Mouse (Mus musculus): ENCODE results near the gene Noa1. TPM values are rescaled to one million over a fixed set of nuclear protein-coding genes. Genes with fewer than 3 reads are reported as not detected.

The Noa1 gene
- polyA plus RNA-seq, 1 experiment from 2014 or later, result 29.2 TPM

GRCm38 (mm10) chr5:77266886-77267401, 42.9 kb downstream of the Noa1 start:
- H3K27me3 ChIP-seq (ENCODE audit: control insufficient read depth, insufficient read depth, low read length), result no peaks in the 10 kb centered on the region
- peak overlapping the region; percentile 58 for H3K4me2 ChIP-seq (ENCODE audit: low read depth, low read length)
- DNase-seq (ENCODE audit: low spot score) (peak; percentile 52), ATAC-seq (replicated peaks; ENCODE audit: insufficient number of reproducible peaks, low FRiP score, low TSS enrichment, low read depth) (no peak)
- peak overlapping the region; percentile 96 for H3K9ac ChIP-seq (replicated peaks; ENCODE audit: low read length)
- peak overlapping the region; percentile 100 for H3K4me3 ChIP-seq (ENCODE audit: low read depth, low read length)
- H3K4me1 ChIP-seq (ENCODE audit: control insufficient read depth, insufficient read depth, low read length), result no peaks in the 10 kb centered on the region
- H3K36me3 ChIP-seq (replicated peaks; ENCODE audit: control insufficient read depth, insufficient read depth, low read depth, low read length), result peaks cover 4% of the 10 kb centered on the region
- under 1% methylated on average over 11 of the region's 11 CpGs for WGBS
- no peaks in the 10 kb centered on the region for H3K9me3 ChIP-seq (replicated peaks; ENCODE audit: control insufficient read depth, low read length)
- H3K27ac ChIP-seq (replicated peaks; ENCODE audit: low read depth, low read length), result peak overlapping the region; percentile 97

GRCm38 (mm10) chr5:77266066-77266885, 43.6 kb downstream of the Noa1 start:
- H3K4me3 ChIP-seq (ENCODE audit: low read depth, low read length), result peak overlapping the region; percentile 100
- peak; percentile 76 for DNase-seq (ENCODE audit: low spot score)
- H3K4me2 ChIP-seq (ENCODE audit: low read depth, low read length), result peak overlapping the region; percentile 58
- peak; percentile 56 for ATAC-seq (replicated peaks; ENCODE audit: insufficient number of reproducible peaks, low FRiP score, low TSS enrichment, low read depth)
- H3K9ac ChIP-seq (replicated peaks; ENCODE audit: low read length), result peak overlapping the region; percentile 96
- no peaks in the 10 kb centered on the region for H3K9me3 ChIP-seq (replicated peaks; ENCODE audit: control insufficient read depth, low read length)
- H3K27me3 ChIP-seq (ENCODE audit: control insufficient read depth, insufficient read depth, low read length), result no peaks in the 10 kb centered on the region
- peaks cover 4% of the 10 kb centered on the region for H3K36me3 ChIP-seq (replicated peaks; ENCODE audit: control insufficient read depth, insufficient read depth, low read depth, low read length)
- peak overlapping the region; percentile 97 for H3K27ac ChIP-seq (replicated peaks; ENCODE audit: low read depth, low read length)
- H3K4me1 ChIP-seq (ENCODE audit: control insufficient read depth, insufficient read depth, low read length), result no peaks in the 10 kb centered on the region
- under 1% methylated on average over 58 of the region's 87 CpGs for WGBS

- DNase-seq (ENCODE audit: low spot score), result peak; percentile 76
- Histone ChIP-seq H3K9ac (replicated peaks; ENCODE audit: low read length) (peak overlapping the region; percentile 96), H3K9me3 (replicated peaks; ENCODE audit: control insufficient read depth, low read length) (no peaks in the 10 kb centered on the region), H3K27me3 (ENCODE audit: control insufficient read depth, insufficient read depth, low read length) (no peaks in the 10 kb centered on the region), H3K4me2 (ENCODE audit: low read depth, low read length) (peak overlapping the region; percentile 58), H3K4me1 (ENCODE audit: control insufficient read depth, insufficient read depth, low read length) (no peaks in the 10 kb centered on the region), H3K27ac (replicated peaks; ENCODE audit: low read depth, low read length) (peak overlapping the region; percentile 97), H3K36me3 (replicated peaks; ENCODE audit: control insufficient read depth, insufficient read depth, low read depth, low read length) (peaks cover 4% of the 10 kb centered on the region), H3K4me3 (ENCODE audit: low read depth, low read length) (peak overlapping the region; percentile 100)
- WGBS, result 3% methylated on average over 28 of the region's 53 CpGs
- ATAC-seq (replicated peaks; ENCODE audit: insufficient number of reproducible peaks, low FRiP score, low TSS enrichment, low read depth), result peak; percentile 78
These were observed 44.2 kb downstream of the Noa1 start for GRCm38 (mm10) chr5:77265671-77266065.

- Histone ChIP-seq H3K4me2 (ENCODE audit: low read depth, low read length) (peak within 1 kb of the TSS; percentile 58), H3K9me3 (replicated peaks; ENCODE audit: control insufficient read depth, low read length) (no peaks in the 10 kb centered on the region), H3K4me3 (ENCODE audit: low read depth, low read length) (peak within 1 kb of the TSS; percentile 100), H3K27me3 (ENCODE audit: control insufficient read depth, insufficient read depth, low read length) (no peaks in the 10 kb centered on the region), H3K27ac (replicated peaks; ENCODE audit: low read depth, low read length) (peak within 1 kb of the TSS; percentile 97), H3K4me1 (ENCODE audit: control insufficient read depth, insufficient read depth, low read length) (no peaks in the 10 kb centered on the region), H3K9ac (replicated peaks; ENCODE audit: low read length) (peak within 1 kb of the TSS; percentile 96), H3K36me3 (replicated peaks; ENCODE audit: control insufficient read depth, insufficient read depth, low read depth, low read length) (peaks cover 4% of the 10 kb centered on the region)
- DNase-seq (ENCODE audit: low spot score) (peak; percentile 89), ATAC-seq (replicated peaks; ENCODE audit: insufficient number of reproducible peaks, low FRiP score, low TSS enrichment, low read depth) (peak; percentile 91)
- WGBS, result under 1% methylated on average over 41 of the region's 78 CpGs
These were observed 44.7 kb downstream of the Noa1 start, which contains the start of gene Rest for GRCm38 (mm10) chr5:77265081-77265670. Gene Rest, plus strand, starts transcription at chr5:77265491.

- 64% methylated on average over 5 of the region's 5 CpGs for WGBS
These were observed 47.8 kb downstream of the Noa1 start for GRCm38 (mm10) chr5:77262105-77262504.

GRCm38 (mm10) chr5:77261137-77261536, 48.7 kb downstream of the Noa1 start:
- no peak for ATAC-seq (replicated peaks; ENCODE audit: insufficient number of reproducible peaks, low FRiP score, low TSS enrichment, low read depth)
- DNase-seq (ENCODE audit: low spot score), result no peak
- no peaks in the 10 kb centered on the region for H3K9me3 ChIP-seq (replicated peaks; ENCODE audit: control insufficient read depth, low read length)
- H3K27ac ChIP-seq (replicated peaks; ENCODE audit: low read depth, low read length), result no peak overlapping the region
- H3K36me3 ChIP-seq (replicated peaks; ENCODE audit: control insufficient read depth, insufficient read depth, low read depth, low read length), result no peaks in the 10 kb centered on the region
- H3K9ac ChIP-seq (replicated peaks; ENCODE audit: low read length), result no peak overlapping the region
- H3K4me3 ChIP-seq (ENCODE audit: low read depth, low read length), result no peak overlapping the region
- H3K4me1 ChIP-seq (ENCODE audit: control insufficient read depth, insufficient read depth, low read length), result no peaks in the 10 kb centered on the region
- no peak overlapping the region for H3K4me2 ChIP-seq (ENCODE audit: low read depth, low read length)
- H3K27me3 ChIP-seq (ENCODE audit: control insufficient read depth, insufficient read depth, low read length), result no peaks in the 10 kb centered on the region
- 80% methylated on average over 4 of the region's 4 CpGs for WGBS

More at GRCm38 (mm10) chr5:77262105-77262504, 47.8 kb downstream of the Noa1 start:
- no peaks in the 10 kb centered on the region for H3K9me3 ChIP-seq (replicated peaks; ENCODE audit: control insufficient read depth, low read length)
- H3K4me2 ChIP-seq (ENCODE audit: low read depth, low read length), result no peak overlapping the region
- no peaks in the 10 kb centered on the region for H3K36me3 ChIP-seq (replicated peaks; ENCODE audit: control insufficient read depth, insufficient read depth, low read depth, low read length)
- no peak overlapping the region for H3K9ac ChIP-seq (replicated peaks; ENCODE audit: low read length)
- H3K27me3 ChIP-seq (ENCODE audit: control insufficient read depth, insufficient read depth, low read length), result no peaks in the 10 kb centered on the region
- DNase-seq (ENCODE audit: low spot score) (no peak), ATAC-seq (replicated peaks; ENCODE audit: insufficient number of reproducible peaks, low FRiP score, low TSS enrichment, low read depth) (no peak)
- no peaks in the 10 kb centered on the region for H3K4me1 ChIP-seq (ENCODE audit: control insufficient read depth, insufficient read depth, low read length)
- no peak overlapping the region for H3K27ac ChIP-seq (replicated peaks; ENCODE audit: low read depth, low read length)
- no peak overlapping the region for H3K4me3 ChIP-seq (ENCODE audit: low read depth, low read length)

- ATAC-seq (replicated peaks; ENCODE audit: insufficient number of reproducible peaks, low FRiP score, low TSS enrichment, low read depth) (no peak), DNase-seq (ENCODE audit: low spot score) (no peak)
- Histone ChIP-seq H3K4me1 (ENCODE audit: control insufficient read depth, insufficient read depth, low read length) (no peaks in the 10 kb centered on the region), H3K27ac (replicated peaks; ENCODE audit: low read depth, low read length) (no peak overlapping the region), H3K27me3 (ENCODE audit: control insufficient read depth, insufficient read depth, low read length) (no peaks in the 10 kb centered on the region), H3K9ac (replicated peaks; ENCODE audit: low read length) (no peak overlapping the region), H3K9me3 (replicated peaks; ENCODE audit: control insufficient read depth, low read length) (no peaks in the 10 kb centered on the region), H3K36me3 (replicated peaks; ENCODE audit: control insufficient read depth, insufficient read depth, low read depth, low read length) (no peaks in the 10 kb centered on the region), H3K4me2 (ENCODE audit: low read depth, low read length) (no peak overlapping the region), H3K4me3 (ENCODE audit: low read depth, low read length) (no peak overlapping the region)
- 47% methylated on average over 6 of the region's 6 CpGs for WGBS
These were observed 49.7 kb downstream of the Noa1 start for GRCm38 (mm10) chr5:77260141-77260540.

- no peaks in the 10 kb centered on the region for H3K36me3 ChIP-seq (replicated peaks; ENCODE audit: control insufficient read depth, insufficient read depth, low read depth, low read length)
- ATAC-seq (replicated peaks; ENCODE audit: insufficient number of reproducible peaks, low FRiP score, low TSS enrichment, low read depth) (no peak), DNase-seq (ENCODE audit: low spot score) (no peak)
- H3K4me3 ChIP-seq (ENCODE audit: low read depth, low read length), result no peak overlapping the region
- no peaks in the 10 kb centered on the region for H3K4me1 ChIP-seq (ENCODE audit: control insufficient read depth, insufficient read depth, low read length)
- no peak overlapping the region for H3K9ac ChIP-seq (replicated peaks; ENCODE audit: low read length)
- H3K4me2 ChIP-seq (ENCODE audit: low read depth, low read length), result no peak overlapping the region
- H3K27ac ChIP-seq (replicated peaks; ENCODE audit: low read depth, low read length), result no peak overlapping the region
- no peaks in the 10 kb centered on the region for H3K9me3 ChIP-seq (replicated peaks; ENCODE audit: control insufficient read depth, low read length)
- no peaks in the 10 kb centered on the region for H3K27me3 ChIP-seq (ENCODE audit: control insufficient read depth, insufficient read depth, low read length)
These were observed 50.6 kb downstream of the Noa1 start for GRCm38 (mm10) chr5:77259315-77259714.

Measured in embryonic facial prominence, embryonic 11.5 days (tissue).